Mouse (Mus musculus) limb, embryonic 15.5 days (tissue): ENCODE data around the gene Atp8a2. TPM values are rescaled to one million over a fixed set of nuclear protein-coding genes. Genes with fewer than 3 reads are reported as not detected.

ENCODE experiments used
- ATAC-seq: fragments of 200-750 bp; cut with Nextera tagmentation; 2 replicates; pipeline ENCODE4 v1.8.0; 2017; ENCODE audit warnings: low read depth, moderate TSS enrichment; ENCODE audit not compliant: insufficient number of reproducible peaks, low FRiP score, low TSS enrichment
- H3K27ac ChIP-seq: fragments of 300-500 bp; sonication (generic); 2 replicates; pipeline ENCODE4 v1.5.1; 2015; ENCODE audit warnings: moderate library complexity, mild to moderate bottlenecking, inconsistent platforms
- H3K27me3 ChIP-seq: fragments of 300-500 bp; sonication (generic); 2 replicates; pipeline ENCODE4 v1.6.1; 2015; ENCODE audit warnings: inconsistent platforms
- H3K36me3 ChIP-seq: fragments of 300-500 bp; sonication (generic); 2 replicates; pipeline ENCODE4 v1.6.1; 2015; ENCODE audit warnings: inconsistent platforms
- H3K4me1 ChIP-seq: fragments of 300-500 bp; sonication (generic); 2 replicates; pipeline ENCODE4 v1.6.1; 2015; ENCODE audit warnings: inconsistent platforms
- H3K4me2 ChIP-seq: fragments of 300-500 bp; sonication (generic); 2 replicates; pipeline ENCODE4 v1.6.1; 2015; ENCODE audit warnings: mild to moderate bottlenecking, inconsistent platforms
- H3K4me3 ChIP-seq: fragments of 300-500 bp; sonication (generic); 2 replicates; pipeline ENCODE4 v1.5.1; 2015; ENCODE audit warnings: mild to moderate bottlenecking, inconsistent platforms
- H3K9ac ChIP-seq: fragments of 300-500 bp; sonication (generic); 2 replicates; pipeline ENCODE4 v1.6.1; 2015; ENCODE audit warnings: inconsistent platforms
- H3K9me3 ChIP-seq: fragments of 300-500 bp; sonication (generic); 2 replicates; pipeline ENCODE4 v1.6.1; 2016; ENCODE audit warnings: inconsistent platforms
- whole genome bisulfite sequencing: fragments of 180-500 bp; shearing (Covaris S2); methylation state at CpG from one replicate; pipeline ENCODE4 v1.1.7; 2015; 5-methylcytosine and 5-hydroxymethylcytosine counted together
- polyA plus RNA-seq: library from polyadenylated mRNA; unstranded; fragments of >200 nt; fragmentation: Nextera tagmentation; extraction: Ambion mirVana; gene quantifications from 2 replicates; pipeline ENCODE4 v1.2.1, GENCODE M21; 2015

Atp8a2 gene
- polyA plus RNA-seq, 1 experiment from 2014 or later = 1.0 TPM

DNA sequence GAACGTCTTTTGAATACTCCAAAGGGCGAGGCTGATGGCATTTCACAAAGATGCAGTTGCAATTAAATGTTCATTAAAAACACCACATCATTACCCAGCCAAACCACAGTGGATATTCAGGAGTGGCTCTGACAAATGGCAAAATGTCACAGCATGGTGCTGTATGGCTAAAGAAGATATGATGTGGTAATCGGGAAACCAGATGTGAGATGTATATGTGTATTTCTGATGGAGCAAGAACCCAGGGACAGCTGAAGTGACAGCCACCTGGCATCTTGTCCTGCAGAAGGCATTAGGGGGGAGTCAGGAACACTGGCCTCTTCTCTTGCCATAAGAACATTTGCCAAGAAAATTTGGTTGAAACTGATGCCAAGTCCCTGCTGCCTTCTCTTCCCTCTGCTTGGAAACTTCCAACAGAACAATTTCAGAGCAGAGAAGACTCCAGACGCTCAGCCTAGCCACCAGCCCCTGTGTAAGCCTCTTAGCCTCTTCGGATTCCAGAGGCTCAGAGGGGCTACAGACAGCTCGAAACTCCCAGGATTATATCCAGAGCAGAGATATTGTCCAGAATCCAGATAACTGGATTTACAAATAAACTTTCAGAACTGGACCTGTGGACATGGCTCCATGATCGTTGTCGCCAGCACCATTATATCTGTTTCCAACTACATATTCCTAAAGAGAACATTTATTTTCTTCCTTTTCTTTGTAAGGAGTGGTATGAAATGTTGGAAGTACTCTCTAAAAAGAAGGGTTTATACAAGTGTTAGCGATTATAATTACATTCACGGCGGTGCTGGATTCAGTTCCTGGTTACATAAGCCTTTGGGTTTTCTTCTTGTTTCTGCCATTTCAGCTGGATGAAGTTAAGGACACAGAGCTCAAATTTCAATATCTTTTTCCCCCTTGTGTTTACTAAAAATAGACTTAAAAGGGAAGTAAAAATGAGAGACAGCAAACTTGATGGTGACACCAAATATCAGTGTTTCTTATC, 413.3 kb downstream of the Atp8a2 start:
- Histone ChIP-seq H3K27me3 (no peaks in the 10 kb centered on the region), H3K4me1 (peaks cover 16% of the 10 kb centered on the region; the same call in 1 of the 2 replicates), H3K36me3 (no peaks in the 10 kb centered on the region), H3K4me3 (no peak overlapping the region), H3K27ac (peak overlapping the region; percentile 72), H3K9ac (no peak overlapping the region), H3K9me3 (no peaks in the 10 kb centered on the region), H3K4me2 (no peak overlapping the region)
- 65% methylated on average over 11 of the region's 11 CpGs for WGBS
- no peak for ATAC-seq

- Histone ChIP-seq H3K27ac (no peak overlapping the region), H3K36me3 (no peaks in the 10 kb centered on the region), H3K4me2 (no peak overlapping the region), H3K27me3 (no peaks in the 10 kb centered on the region), H3K9me3 (no peaks in the 10 kb centered on the region), H3K9ac (no peak overlapping the region), H3K4me1 (peaks cover 13% of the 10 kb centered on the region; the same call in 1 of the 2 replicates), H3K4me3 (no peak overlapping the region)
- WGBS = 89% methylated on average over 9 of the region's 9 CpGs
- no peak for ATAC-seq
These were observed 416.6 kb downstream of the Atp8a2 start for GRCm38 (mm10) chr14:59780391-59780790.

GRCm38 (mm10) chr14:59762227-59762626, 434.8 kb downstream of the Atp8a2 start:
- no peak for ATAC-seq
- 61% methylated on average over 3 of the region's 3 CpGs for WGBS
- H3K4me2 ChIP-seq = no peak overlapping the region

GRCm38 (mm10) chr14:59759900-59760493, 437.0 kb downstream of the Atp8a2 start:
- ATAC-seq = peak; percentile 87
- 26% methylated on average over 12 of the region's 12 CpGs for WGBS
- no peak overlapping the region for H3K9ac ChIP-seq
- no peak overlapping the region for H3K4me3 ChIP-seq
- peaks cover 28% of the 10 kb centered on the region for H3K4me1 ChIP-seq
- peak overlapping the region; percentile 75 for H3K27ac ChIP-seq
- no peaks in the 10 kb centered on the region for H3K36me3 ChIP-seq
- peak overlapping the region; percentile 25 for H3K4me2 ChIP-seq
- no peaks in the 10 kb centered on the region for H3K9me3 ChIP-seq
- H3K27me3 ChIP-seq = peaks cover 6% of the 10 kb centered on the region; the same call in 1 of the 2 replicates

More at GRCm38 (mm10) chr14:59762227-59762626, 434.8 kb downstream of the Atp8a2 start:
- H3K27me3 ChIP-seq = peaks cover 6% of the 10 kb centered on the region; the same call in 1 of the 2 replicates
- peaks cover 29% of the 10 kb centered on the region for H3K4me1 ChIP-seq
- H3K9me3 ChIP-seq = no peaks in the 10 kb centered on the region
- H3K9ac ChIP-seq = no peak overlapping the region
- no peak overlapping the region for H3K4me3 ChIP-seq
- no peak overlapping the region for H3K27ac ChIP-seq
- H3K36me3 ChIP-seq = no peaks in the 10 kb centered on the region

GRCm38 (mm10) chr14:59759196-59759839, 437.7 kb downstream of the Atp8a2 start:
- Histone ChIP-seq H3K27me3 (peaks cover 6% of the 10 kb centered on the region; the same call in 1 of the 2 replicates), H3K27ac (peak overlapping the region; percentile 75), H3K4me1 (peaks cover 28% of the 10 kb centered on the region), H3K9ac (no peak overlapping the region), H3K4me2 (peak overlapping the region; percentile 25), H3K9me3 (no peaks in the 10 kb centered on the region), H3K36me3 (no peaks in the 10 kb centered on the region), H3K4me3 (no peak overlapping the region)
- no peak for ATAC-seq
- 29% methylated on average over 15 of the region's 15 CpGs for WGBS

DNA sequence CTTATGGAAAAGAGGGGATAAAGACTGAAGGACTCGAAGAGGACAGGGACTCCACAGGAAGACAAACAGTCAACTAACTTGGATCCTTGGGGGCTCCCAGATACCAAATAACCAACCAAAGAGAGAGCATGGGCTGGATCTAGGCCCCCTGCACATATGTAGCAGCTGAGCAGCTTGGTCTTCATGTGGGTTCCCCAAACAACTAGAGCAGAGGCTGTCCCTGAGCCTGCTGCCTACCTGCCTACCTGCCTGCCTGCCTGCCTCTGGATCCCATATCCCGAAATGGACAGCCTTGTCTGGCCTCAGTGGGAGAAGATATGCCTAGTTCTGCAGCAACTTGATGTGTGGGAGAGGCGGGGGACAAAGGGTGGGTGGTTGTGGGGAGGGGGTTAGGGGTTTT, 444.6 kb downstream of the Atp8a2 start:
- H3K4me1 ChIP-seq = peaks cover 6% of the 10 kb centered on the region; the same call in 1 of the 2 replicates
- peaks cover 1% of the 10 kb centered on the region; the same call in 1 of the 2 replicates for H3K27me3 ChIP-seq
- no peak overlapping the region for H3K4me3 ChIP-seq
- ATAC-seq = no peak
- H3K9me3 ChIP-seq = no peaks in the 10 kb centered on the region
- 87% methylated on average over 3 of the region's 3 CpGs for WGBS
- no peak overlapping the region for H3K9ac ChIP-seq
- no peaks in the 10 kb centered on the region for H3K36me3 ChIP-seq
- no peak overlapping the region for H3K27ac ChIP-seq
- H3K4me2 ChIP-seq = no peak overlapping the region

DNA sequence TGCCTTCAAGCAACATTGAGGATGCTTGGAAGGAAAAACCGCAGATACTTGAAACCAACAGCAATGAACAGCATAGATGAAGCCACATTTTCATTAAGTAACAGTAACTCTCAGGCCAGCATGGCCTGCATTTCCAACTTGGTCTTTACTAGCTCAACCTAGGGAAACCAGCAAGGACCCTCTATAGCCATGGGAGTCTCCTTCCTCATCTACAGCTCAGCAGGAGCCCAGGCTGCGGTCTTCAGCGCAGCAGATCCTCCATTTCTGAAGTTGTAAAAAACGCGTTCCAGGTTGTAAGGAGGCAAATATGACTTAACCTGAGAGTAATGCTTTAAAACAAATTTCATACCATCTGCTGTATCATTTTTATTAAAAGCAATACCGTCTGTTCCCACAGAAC, 447.0 kb downstream of the Atp8a2 start:
- H3K9ac ChIP-seq = no peak overlapping the region
- H3K4me1 ChIP-seq = 0 out of 2 replicates have a peak, but pooled peaks cover 2% of the 10 kb centered on the region
- no peaks in the 10 kb centered on the region for H3K36me3 ChIP-seq
- H3K4me2 ChIP-seq = no peak overlapping the region
- H3K27me3 ChIP-seq = no peaks in the 10 kb centered on the region
- no peaks in the 10 kb centered on the region for H3K9me3 ChIP-seq
- H3K4me3 ChIP-seq = no peak overlapping the region
- WGBS = 54% methylated on average over 6 of the region's 6 CpGs
- ATAC-seq = no peak
- H3K27ac ChIP-seq = no peak overlapping the region

DNA sequence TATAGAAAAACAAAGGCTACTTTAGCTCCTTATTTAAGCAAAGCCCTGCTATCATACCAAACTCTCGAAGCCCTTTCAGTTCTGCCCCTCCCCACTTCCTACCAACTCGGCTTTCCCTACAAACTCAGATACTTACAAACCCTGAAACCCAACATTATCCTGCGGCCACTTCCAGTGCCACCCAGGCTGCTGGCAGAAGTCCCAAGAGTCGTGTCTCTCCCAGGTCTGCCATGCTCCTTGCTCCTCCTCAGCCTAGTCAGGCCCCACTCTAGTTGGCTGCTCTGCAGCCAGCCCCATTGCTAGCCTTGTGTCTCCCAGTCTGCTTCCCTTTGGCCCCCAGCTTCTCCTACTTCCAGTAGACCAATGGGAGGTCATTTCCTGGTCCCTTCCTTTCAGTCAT, 451.3 kb downstream of the Atp8a2 start:
- Histone ChIP-seq H3K27me3 (no peaks in the 10 kb centered on the region; the same call in 1 of the 2 replicates), H3K4me2 (no peak overlapping the region)

GRCm38 (mm10) chr14:59741752-59742151, 455.2 kb downstream of the Atp8a2 start:
- Histone ChIP-seq H3K9me3 (no peaks in the 10 kb centered on the region), H3K27me3 (no peaks in the 10 kb centered on the region; the same call in 1 of the 2 replicates), H3K36me3 (no peaks in the 10 kb centered on the region), H3K27ac (no peak overlapping the region), H3K4me3 (no peak overlapping the region), H3K4me2 (no peak overlapping the region), H3K4me1 (0 out of 2 replicates have a peak, but pooled peaks cover 2% of the 10 kb centered on the region), H3K9ac (no peak overlapping the region)
- WGBS = 56% methylated on average over 5 of the region's 5 CpGs
- no peak for ATAC-seq

More for the DNA sequence above, 451.3 kb downstream of the Atp8a2 start:
- no peak for ATAC-seq
- H3K27ac ChIP-seq = no peak overlapping the region
- H3K9me3 ChIP-seq = no peaks in the 10 kb centered on the region
- no peak overlapping the region for H3K9ac ChIP-seq
- 64% methylated on average over 4 of the region's 4 CpGs for WGBS
- no peaks in the 10 kb centered on the region for H3K36me3 ChIP-seq
- H3K4me1 ChIP-seq = 0 out of 2 replicates have a peak, but pooled peaks cover 2% of the 10 kb centered on the region
- no peak overlapping the region for H3K4me3 ChIP-seq

DNA sequence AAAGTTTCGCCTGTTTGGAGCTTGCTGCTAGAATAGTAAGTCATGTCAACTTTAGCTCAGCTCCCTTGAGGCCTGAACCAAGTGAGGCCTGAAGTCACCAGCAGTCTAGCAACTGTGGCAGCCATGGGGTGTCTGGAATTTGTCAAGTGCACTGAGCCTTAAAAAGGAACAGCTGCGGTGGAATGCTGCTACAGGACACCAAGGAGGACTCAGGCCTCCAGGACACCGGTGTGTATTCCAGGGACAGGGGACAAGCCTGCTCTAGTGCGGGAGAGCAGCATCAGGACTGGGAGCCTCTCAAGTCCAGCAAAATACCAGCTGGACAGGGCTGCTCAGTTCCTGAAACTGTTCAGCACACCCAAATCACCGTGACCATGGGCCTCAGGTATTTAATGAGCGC, 457.5 kb downstream of the Atp8a2 start:
- no peak overlapping the region for H3K27ac ChIP-seq
- no peaks in the 10 kb centered on the region for H3K36me3 ChIP-seq
- H3K9ac ChIP-seq = no peak overlapping the region
- H3K9me3 ChIP-seq = no peaks in the 10 kb centered on the region
- no peak overlapping the region for H3K4me2 ChIP-seq
- H3K4me3 ChIP-seq = no peak overlapping the region
- H3K27me3 ChIP-seq = no peaks in the 10 kb centered on the region; the same call in 1 of the 2 replicates
- 47% methylated on average over 6 of the region's 6 CpGs for WGBS
- no peak; the same call in 1 of the 2 replicates for ATAC-seq
- no peaks in the 10 kb centered on the region for H3K4me1 ChIP-seq

- H3K9me3 ChIP-seq = no peaks in the 10 kb centered on the region
- no peaks in the 10 kb centered on the region for H3K4me1 ChIP-seq
- H3K4me2 ChIP-seq = no peak overlapping the region
- WGBS = 79% methylated on average over 8 of the region's 8 CpGs
- no peak overlapping the region for H3K9ac ChIP-seq
- no peak for ATAC-seq
- H3K27ac ChIP-seq = no peak overlapping the region
- H3K4me3 ChIP-seq = no peak overlapping the region
- no peaks in the 10 kb centered on the region for H3K36me3 ChIP-seq
- H3K27me3 ChIP-seq = no peaks in the 10 kb centered on the region
These were observed 459.2 kb downstream of the Atp8a2 start for GRCm38 (mm10) chr14:59737734-59738294.
